Mouse (Mus musculus): ENCODE measurements at regions not wholly inside any gene's neighbourhood (a gene's known extent, or its start where the extent isn't known, plus 50 kb on each side); places are given as distances from the start of the nearest gene placed in this dataset.
"Not testable (repeated sequence)": the region's sequence is repeated elsewhere in the genome, so short reads cannot be mapped to it uniquely, and the experiment has no call there.

DNA sequence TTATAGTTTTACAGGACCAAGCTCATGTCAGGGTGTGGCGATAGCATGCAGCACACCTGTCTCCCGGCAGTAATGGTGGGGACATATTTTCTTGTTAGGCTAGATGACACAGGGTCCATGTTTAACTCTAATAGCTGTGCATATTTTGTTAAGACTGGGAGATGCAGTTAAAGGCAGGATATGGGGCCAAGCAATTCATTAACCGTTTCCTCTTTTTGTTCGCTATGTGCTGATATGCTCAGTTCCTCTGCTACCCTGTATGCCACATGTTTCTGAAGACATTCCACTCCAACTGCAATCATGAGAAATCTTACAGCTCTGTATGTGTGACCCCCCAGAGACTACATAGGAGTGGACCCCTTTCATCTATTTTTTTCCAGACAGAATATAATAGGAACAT is 104.0 kb upstream of the Stt3b start:
- DNase-seq (ENCODE audit: low spot score in 2 of 2) = no peak

GRCm38 (mm10) chr9:115422786-115423185 is 112.6 kb upstream of the Stt3b start:
- DNase-seq (ENCODE audit: low spot score in 2 of 2) = no peak

- no peak for DNase-seq (ENCODE audit: low spot score in 2 of 2)
Observed at GRCm38 (mm10) chr9:115426682-115427081, 116.5 kb upstream of the Stt3b start.

DNA sequence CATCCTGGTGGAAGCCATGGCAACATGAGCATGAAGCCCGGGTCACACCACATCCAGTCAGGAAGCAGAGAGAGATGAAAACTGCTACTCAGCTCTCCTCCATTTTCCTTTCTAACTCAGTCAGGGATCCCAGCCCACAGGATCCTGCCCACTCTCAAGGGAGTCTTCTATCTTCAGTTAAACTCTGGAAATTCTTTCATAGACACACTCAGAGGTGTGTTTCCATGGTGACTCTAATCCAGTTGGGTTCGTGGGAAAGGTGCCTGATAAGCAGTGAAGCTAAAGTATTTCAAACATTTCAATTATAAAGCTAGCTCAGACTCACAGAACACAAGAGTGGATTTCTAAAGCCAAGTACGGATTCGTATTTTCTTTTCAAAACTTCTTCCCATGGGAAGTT is 120.0 kb upstream of the Stt3b start:
- DNase-seq (ENCODE audit: low spot score in 2 of 2) = no peak

- no peak for DNase-seq (ENCODE audit: low spot score in 2 of 2)
Observed at GRCm38 (mm10) chr9:115434696-115435095, 124.5 kb upstream of the Stt3b start.

DNA sequence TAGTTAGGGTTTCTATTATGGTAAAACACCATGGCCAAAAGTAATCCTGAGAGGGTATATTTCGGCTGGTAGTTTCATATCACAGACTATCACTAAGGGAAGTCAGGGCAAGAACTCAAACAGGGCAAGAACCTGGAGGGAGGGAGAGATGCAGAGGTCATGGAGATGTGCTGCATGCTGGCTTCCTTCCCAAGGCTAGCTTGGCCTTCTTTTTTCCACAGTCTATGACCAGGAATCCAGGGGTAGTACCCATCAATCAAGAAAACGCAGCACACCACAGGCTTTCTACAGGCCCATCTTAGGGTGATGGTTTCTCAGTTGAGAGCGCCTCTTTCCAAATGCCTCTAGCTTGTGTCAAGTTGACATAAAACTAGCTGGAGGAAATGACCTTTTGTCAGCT is 126.1 kb upstream of the Stt3b start:
- DNase-seq (ENCODE audit: low spot score in 2 of 2) = no peak

GRCm38 (mm10) chr9:115438234-115438633 is 128.0 kb upstream of the Stt3b start:
- DNase-seq (ENCODE audit: low spot score in 2 of 2) = not testable (repeated sequence)

GRCm38 (mm10) chr9:115446681-115447080 is 136.5 kb upstream of the Stt3b start:
- no peak for DNase-seq (ENCODE audit: low spot score in 2 of 2)

- no peak for DNase-seq (ENCODE audit: low spot score in 2 of 2)
Observed at GRCm38 (mm10) chr9:115450741-115451320, 140.6 kb upstream of the Stt3b start.

DNA sequence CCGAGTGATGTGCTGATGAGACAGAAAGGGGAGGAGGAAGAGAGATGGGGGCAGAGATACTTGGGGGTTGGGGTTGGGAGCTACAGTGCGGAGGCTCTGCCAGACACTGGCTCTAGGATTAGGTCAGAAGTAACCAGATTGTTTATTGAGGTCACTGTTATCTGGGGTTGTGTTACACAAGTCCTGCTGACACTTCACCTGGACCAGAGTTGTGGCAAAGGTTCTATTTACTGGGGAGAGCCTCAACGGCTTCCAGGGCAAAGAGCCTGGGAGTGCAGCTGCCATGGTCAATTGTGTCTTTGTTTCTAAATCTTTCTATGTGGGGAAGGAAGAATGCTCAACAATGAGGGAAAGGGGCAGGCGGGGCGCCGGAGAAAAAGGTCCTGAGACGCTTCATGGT is 144.6 kb upstream of the Stt3b start:
- DNase-seq (ENCODE audit: low spot score in 2 of 2) = no peak

DNA sequence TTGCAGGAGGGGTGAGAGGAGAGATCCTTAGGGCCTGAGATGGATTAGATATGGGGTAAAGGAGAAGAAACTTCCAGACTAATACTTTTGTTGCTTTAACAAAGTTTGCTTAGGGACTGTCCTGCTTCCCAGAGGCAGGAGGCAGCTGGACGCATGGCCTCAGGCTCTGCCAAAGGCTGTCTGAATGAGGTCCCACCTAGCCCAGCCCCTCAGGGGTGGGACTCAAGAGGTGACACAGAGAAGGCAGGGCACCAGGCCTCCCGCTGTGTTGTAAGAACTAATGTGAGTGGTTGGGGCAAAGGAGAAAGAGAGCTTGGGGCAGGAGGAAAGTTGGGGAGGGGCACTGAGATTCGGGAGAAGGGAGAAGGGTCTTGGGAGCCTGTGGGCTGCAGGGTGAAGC is 145.9 kb upstream of the Stt3b start:
- DNase-seq (ENCODE audit: low spot score in 2 of 2) = no peak

GRCm38 (mm10) chr9:115456638-115457037 is 146.4 kb upstream of the Stt3b start:
- no peak for DNase-seq (ENCODE audit: low spot score in 2 of 2)

DNA sequence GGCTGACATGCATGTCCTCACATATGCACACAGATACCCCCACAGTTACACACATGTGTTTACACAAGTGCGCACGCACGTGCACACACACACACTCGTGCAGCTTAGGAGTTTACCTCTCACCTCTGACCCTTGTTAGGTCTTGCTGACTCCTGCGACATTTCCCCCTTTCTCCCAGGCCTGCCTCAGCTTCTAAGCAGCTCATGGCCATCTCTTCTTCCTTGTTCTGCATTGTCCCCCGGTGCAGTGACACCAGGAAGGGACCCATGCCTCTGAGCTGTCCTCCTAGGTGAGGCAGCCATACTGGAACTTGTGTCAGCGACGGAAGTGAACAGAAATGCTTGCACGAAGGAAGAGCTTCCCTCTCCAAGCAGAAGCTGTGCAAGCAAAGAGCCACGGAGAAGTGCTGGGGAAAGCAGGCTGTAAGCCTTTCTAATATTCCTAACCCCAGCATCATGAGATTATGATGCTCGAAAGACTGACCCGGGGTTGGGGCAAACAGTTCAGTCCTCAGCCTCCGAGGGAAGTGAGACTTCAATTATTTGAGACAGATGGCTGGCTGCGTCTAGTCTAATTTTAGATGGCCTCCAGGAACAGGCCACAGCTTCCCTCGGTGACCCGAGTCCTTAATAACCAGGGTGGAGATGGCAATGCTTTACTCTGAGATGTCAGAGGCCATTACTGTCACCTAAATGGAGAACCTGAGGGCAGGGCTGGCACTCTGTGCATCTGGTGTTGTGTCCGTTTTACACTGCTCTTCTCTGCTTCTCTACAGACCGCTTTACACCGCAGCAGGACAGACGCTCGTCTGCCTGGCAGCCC is 147.9 kb upstream of the Stt3b start:
- no peak for DNase-seq (ENCODE audit: low spot score in 2 of 2)

- DNase-seq (ENCODE audit: low spot score in 2 of 2) = not testable (repeated sequence)
Observed at GRCm38 (mm10) chr9:115459075-115459474, 148.9 kb upstream of the Stt3b start.

- DNase-seq (ENCODE audit: low spot score in 2 of 2) = no peak
Observed at GRCm38 (mm10) chr9:115465326-115465725, 155.1 kb upstream of the Stt3b start.

DNA sequence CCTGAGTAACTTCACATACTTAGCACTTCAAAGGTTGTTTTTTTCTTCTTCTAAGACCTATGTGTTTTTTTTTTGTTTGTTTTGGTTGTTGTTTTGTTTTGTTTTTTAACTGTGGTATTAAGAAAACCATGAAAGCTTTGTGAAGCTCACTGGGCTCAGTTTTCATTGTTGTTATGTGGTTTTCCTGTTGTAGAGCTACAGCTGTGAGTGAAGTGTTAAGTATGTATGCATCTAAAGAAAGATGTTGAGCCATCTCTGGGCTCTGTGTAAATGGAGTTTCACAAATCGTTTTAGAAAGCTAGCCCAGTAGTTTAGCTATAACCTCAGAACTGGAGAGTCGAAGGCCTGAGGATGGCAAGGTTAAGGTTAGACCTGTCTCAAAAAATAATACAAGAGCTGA is 158.4 kb upstream of the Stt3b start:
- no peak for DNase-seq (ENCODE audit: low spot score in 2 of 2)

- DNase-seq (ENCODE audit: low spot score in 2 of 2) = no peak
Observed at GRCm38 (mm10) chr9:115471582-115471981, 161.4 kb upstream of the Stt3b start.

DNA sequence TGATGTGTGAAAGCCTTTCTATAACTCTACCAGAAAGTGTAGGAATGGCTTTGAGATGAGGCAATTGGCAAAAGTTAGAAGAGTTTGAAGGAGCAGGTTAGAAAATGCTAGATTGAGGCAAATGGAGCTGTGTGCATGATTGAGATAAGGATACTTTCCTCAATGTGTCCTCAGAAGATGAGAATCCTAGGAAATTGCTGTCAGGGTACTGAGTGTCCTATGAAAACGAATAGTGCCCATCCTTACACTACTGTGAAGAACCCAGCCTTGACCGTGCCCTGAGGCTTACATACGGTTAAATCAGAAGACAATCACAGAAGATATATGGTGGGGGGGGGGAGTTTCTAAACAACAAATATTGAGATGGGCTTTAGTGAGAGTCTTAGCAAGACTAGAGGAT is 162.8 kb upstream of the Stt3b start:
- no peak for DNase-seq (ENCODE audit: low spot score in 2 of 2)

GRCm38 (mm10) chr9:115473847-115474246 is 163.6 kb upstream of the Stt3b start:
- DNase-seq (ENCODE audit: low spot score in 2 of 2) = no peak

GRCm38 (mm10) chr9:115474342-115474741 is 164.1 kb upstream of the Stt3b start:
- no peak for DNase-seq (ENCODE audit: low spot score in 2 of 2)

GRCm38 (mm10) chr9:115476205-115476604 is 166.0 kb upstream of the Stt3b start:
- DNase-seq (ENCODE audit: low spot score in 2 of 2) = no peak

GRCm38 (mm10) chr9:115477556-115478220 is 167.5 kb upstream of the Stt3b start:
- no peak for DNase-seq (ENCODE audit: low spot score in 2 of 2)

DNA sequence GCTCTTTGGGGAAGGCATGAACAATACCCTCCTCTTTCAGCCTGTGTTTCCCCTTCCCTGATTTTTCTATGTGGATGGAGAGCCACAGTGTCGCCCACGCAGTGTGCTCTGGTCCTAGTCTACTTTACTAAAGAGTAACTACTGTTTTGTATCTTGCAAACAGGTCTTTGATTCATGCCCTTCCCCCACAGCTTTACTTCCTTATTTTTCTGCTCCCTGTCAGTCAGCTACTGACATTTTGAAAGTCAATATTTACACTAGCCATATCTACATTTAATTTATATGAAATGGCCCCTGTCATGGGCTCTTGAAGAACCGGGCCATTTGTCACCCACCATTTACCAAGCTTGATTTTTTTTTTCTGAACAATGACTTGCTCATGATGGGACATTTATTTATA is 168.7 kb upstream of the Stt3b start:
- no peak for DNase-seq (ENCODE audit: low spot score in 2 of 2)
